Mouse (Mus musculus) intestine, postnatal 0 days (tissue): ENCODE measurements around the gene Hist2h2be. TPM values are rescaled to one million over a fixed set of nuclear protein-coding genes. Genes with fewer than 3 reads are reported as not detected.

ENCODE experiments used
- ATAC-seq: fragments of 200-750 bp; cut with Nextera tagmentation; 2 replicates; pipeline ENCODE4 v1.8.0; 2017; ENCODE audit warnings: mild to moderate bottlenecking, moderate TSS enrichment, moderate library complexity
- H3K27ac ChIP-seq: fragments of 300-500 bp; sonication (generic); 2 replicates; pipeline ENCODE4 v1.5.1; 2014; ENCODE audit warnings: mild to moderate bottlenecking, low read depth, low read length, moderate library complexity
- H3K27me3 ChIP-seq: fragments of 300-500 bp; sonication (generic); replicated peaks from 2 replicates; pipeline ENCODE4 v1.6.1; 2014; ENCODE audit warnings: low read length, mixed read lengths; ENCODE audit not compliant: control insufficient read depth, insufficient read depth
- H3K36me3 ChIP-seq: fragments of 300-500 bp; sonication (generic); 2 replicates; pipeline ENCODE4 v1.6.1; 2014; ENCODE audit warnings: mild to moderate bottlenecking, moderate library complexity; ENCODE audit not compliant: control insufficient read depth, insufficient read depth
- H3K4me1 ChIP-seq: fragments of 300-500 bp; sonication (generic); replicated peaks from 2 replicates; pipeline ENCODE4 v1.6.1; 2014; ENCODE audit warnings: antibody characterized with exemption, low read length, mixed read lengths; ENCODE audit not compliant: control insufficient read depth, insufficient read depth
- H3K4me2 ChIP-seq: fragments of 300-500 bp; sonication (generic); replicated peaks from 2 replicates; pipeline ENCODE4 v1.6.1; 2014; ENCODE audit warnings: low read depth, mild to moderate bottlenecking, moderate library complexity
- H3K4me3 ChIP-seq: fragments of 300-500 bp; sonication (generic); 2 replicates; pipeline ENCODE4 v1.5.1; 2014; ENCODE audit warnings: low read depth, low read length
- H3K9ac ChIP-seq: fragments of 300-500 bp; sonication (generic); 2 replicates; pipeline ENCODE4 v1.6.1; 2014; ENCODE audit warnings: mild to moderate bottlenecking, low read depth, low read length
- H3K9me3 ChIP-seq: fragments of 300-500 bp; sonication (generic); 2 replicates; pipeline ENCODE4 v1.6.1; 2016; ENCODE audit warnings: mixed run types; ENCODE audit not compliant: control insufficient read depth
- CTCF ChIP-seq: sonication (generic); IDR thresholded peaks from 2 replicates; pipeline ENCODE4 v1.5.1; 2016; ENCODE audit warnings: low read depth, mild to moderate bottlenecking, control low read depth, antibody characterized with exemption, moderate library complexity
- whole genome bisulfite sequencing: fragments of 180-500 bp; shearing (Covaris S2); extraction: QIAGEN DNeasy Blood & Tissue Kit; methylation state at CpG from one replicate; pipeline ENCODE4 v1.1.7; 2014; 5-methylcytosine and 5-hydroxymethylcytosine counted together
- polyA plus RNA-seq: library from polyadenylated mRNA; unstranded; fragments of >200 nt; fragmentation: Nextera tagmentation; extraction: Ambion mirVana; gene quantifications from 2 replicates; pipeline ENCODE4 v1.2.1, GENCODE M21; 2015

Gene Hist2h2be
- polyA plus RNA-seq, 1 experiment from 2014 or later = 2.2 TPM

DNA sequence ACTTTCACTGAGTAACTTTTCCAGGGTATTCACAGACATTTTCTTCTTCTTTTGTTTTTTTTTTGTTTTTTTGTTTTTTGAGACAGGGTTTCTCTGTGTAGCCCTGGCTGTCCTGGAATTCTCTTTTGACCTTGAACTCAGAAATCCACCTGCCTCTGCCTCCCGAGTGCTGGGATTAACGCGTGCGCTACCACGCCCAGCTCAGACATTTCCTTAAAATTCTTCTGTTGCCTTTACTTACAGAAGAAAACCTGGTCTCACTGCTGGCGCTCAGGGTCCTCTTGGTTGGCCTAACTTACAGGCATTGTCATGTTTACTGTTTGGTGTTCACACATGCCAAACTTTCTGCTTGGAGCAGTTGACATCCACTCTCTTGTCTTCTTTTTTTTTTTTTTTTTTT lies 45.7 kb upstream of the Hist2h2be start:
- 87% methylated on average over 6 of the region's 6 CpGs for WGBS
- Histone ChIP-seq H3K27ac (no peak overlapping the region), H3K4me3 (no peak overlapping the region), H3K27me3 (no peaks in the 10 kb centered on the region), H3K9me3 (no peaks in the 10 kb centered on the region), H3K36me3 (peaks cover 36% of the 10 kb centered on the region), H3K4me2 (no peak overlapping the region), H3K4me1 (peaks cover 6% of the 10 kb centered on the region; the same call in 1 of the 2 replicates), H3K9ac (no peak overlapping the region)
- TF ChIP-seq CTCF = no peak
- ATAC-seq = no peak

DNA sequence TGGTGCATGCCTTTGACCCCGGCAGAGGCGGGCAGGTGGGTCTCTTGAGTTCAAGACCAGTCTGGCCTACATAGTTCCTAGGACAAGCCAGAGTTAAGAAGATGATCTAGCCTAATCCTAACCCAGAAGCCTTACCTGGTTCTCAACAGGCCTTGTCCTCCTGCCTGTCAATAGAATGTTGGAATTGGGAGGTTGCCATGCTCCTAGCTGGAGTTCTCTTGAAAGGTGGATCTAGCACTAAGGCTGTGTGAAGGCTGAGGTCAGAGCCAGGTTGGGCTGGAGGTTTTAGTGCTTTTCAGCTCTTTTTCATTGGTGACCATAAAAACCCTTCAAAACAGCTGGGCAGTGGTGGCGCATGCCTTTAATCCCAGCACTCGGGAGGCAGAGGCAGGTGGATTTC lies 42.5 kb upstream of the Hist2h2be start:
- H3K4me2 ChIP-seq = no peak overlapping the region
- H3K4me3 ChIP-seq = no peak overlapping the region
- no peaks in the 10 kb centered on the region for H3K4me1 ChIP-seq
- TF ChIP-seq CTCF = no peak
- H3K27me3 ChIP-seq = no peaks in the 10 kb centered on the region
- no peak overlapping the region for H3K27ac ChIP-seq
- no peaks in the 10 kb centered on the region for H3K9me3 ChIP-seq
- peaks cover 31% of the 10 kb centered on the region for H3K36me3 ChIP-seq
- 89% methylated on average over 4 of the region's 4 CpGs for WGBS
- ATAC-seq = no peak
- no peak overlapping the region for H3K9ac ChIP-seq

DNA sequence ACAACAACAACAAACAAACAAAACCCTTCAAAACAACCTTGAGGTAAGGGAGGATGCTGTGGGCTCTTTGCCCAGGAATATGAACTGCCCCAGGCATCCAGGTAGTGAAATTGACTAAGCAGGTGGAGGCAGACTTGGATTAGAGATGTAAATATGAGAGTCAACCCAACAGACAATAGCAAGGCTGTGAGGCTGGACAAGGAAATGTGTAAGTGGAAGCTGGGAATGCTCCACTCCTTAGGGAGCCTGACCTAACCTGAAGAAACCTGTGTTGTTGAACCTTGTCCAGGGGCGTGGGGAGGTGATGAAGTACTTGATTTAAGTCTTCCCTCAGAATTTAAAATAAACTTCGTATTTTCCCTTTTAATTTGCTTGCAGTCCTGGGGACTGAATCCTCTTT lies 42.0 kb upstream of the Hist2h2be start:
- H3K27me3 ChIP-seq = no peaks in the 10 kb centered on the region
- no peaks in the 10 kb centered on the region for H3K4me1 ChIP-seq
- H3K27ac ChIP-seq = no peak overlapping the region
- no peak overlapping the region for H3K9ac ChIP-seq
- no peak overlapping the region for H3K4me2 ChIP-seq
- H3K4me3 ChIP-seq = no peak overlapping the region
- no peak for ATAC-seq
- peaks cover 30% of the 10 kb centered on the region for H3K36me3 ChIP-seq
- H3K9me3 ChIP-seq = no peaks in the 10 kb centered on the region
- 69% methylated on average over 2 of the region's 2 CpGs for WGBS
- no peak for TF ChIP-seq CTCF

DNA sequence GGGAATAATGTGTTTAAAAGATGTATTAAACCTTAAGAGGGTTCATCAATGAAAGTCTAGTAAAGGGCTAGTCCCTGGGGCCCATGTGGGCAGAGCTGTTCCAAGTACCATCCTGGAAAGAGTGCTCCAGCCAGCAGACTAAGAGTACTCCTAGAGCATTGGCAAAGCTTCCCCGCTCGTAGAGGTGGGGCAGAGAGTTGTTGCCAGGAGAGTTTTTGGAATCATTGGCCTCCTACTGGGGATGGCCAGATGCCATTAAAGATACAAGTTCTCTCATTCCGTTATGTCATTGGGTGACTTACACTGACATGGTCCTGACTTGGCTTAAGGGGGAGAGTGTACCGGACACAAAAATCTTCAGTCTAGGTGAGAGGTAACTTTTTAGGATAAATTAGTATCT lies 41.4 kb upstream of the Hist2h2be start:
- H3K27me3 ChIP-seq = no peaks in the 10 kb centered on the region
- H3K27ac ChIP-seq = no peak overlapping the region
- no peak for TF ChIP-seq CTCF
- H3K9me3 ChIP-seq = no peaks in the 10 kb centered on the region
- H3K36me3 ChIP-seq = peaks cover 26% of the 10 kb centered on the region
- ATAC-seq = no peak
- no peak overlapping the region for H3K9ac ChIP-seq
- H3K4me3 ChIP-seq = no peak overlapping the region
- no peak overlapping the region for H3K4me2 ChIP-seq
- WGBS = 71% methylated on average over 4 of the region's 4 CpGs
- no peaks in the 10 kb centered on the region for H3K4me1 ChIP-seq

DNA sequence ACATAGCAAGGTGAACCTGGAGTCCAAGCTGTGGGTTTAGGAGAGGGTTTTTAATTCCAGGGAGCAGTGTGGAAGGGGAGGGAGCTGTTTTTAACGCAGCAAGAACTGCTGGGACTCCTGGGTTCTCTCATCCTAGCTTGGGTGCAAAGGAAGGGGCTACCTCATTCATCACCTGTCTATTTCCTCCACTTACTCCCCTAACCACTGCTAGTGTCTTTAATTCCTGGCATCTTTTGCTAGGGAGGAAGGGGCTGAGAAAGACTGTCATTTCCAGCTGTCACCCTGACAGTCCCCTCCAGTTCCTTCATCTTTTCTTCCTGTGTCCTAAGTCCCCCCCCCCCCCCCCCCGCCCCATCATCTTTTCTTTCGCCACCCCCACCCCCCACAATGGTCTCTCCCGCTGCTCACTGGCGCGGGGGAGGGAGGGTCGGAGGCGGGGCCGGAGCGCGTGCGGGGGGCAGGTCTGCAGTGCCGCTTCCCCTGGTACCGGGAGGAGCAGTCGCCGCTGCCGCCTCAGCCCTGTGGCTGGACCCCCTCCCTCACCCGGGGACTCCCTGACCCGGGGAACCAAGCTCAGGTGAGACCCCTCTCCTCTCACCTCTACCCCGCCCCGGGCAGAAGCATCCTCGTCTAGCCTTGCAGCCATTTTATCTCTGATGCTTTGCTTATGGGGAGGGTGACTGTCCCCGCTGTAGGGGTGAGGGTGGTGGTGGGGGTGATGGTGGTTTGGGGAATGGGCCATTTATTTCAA lies 40.0 kb upstream of the Hist2h2be start, which contains the start of gene Sv2a:
TSS of gene Sv2a (plus strand) at position 425 of the 751 bp plus-strand sequence.
- H3K4me3 ChIP-seq = peak within 1 kb of the TSS; percentile 39
- 0 out of 2 replicates have a peak within 1 kb of the TSS, but pooled peaks have one; percentile 34 for H3K9ac ChIP-seq
- H3K36me3 ChIP-seq = peaks cover 16% of the 10 kb centered on the region; the same call in 1 of the 2 replicates
- H3K9me3 ChIP-seq = no peaks in the 10 kb centered on the region
- ATAC-seq = no peak
- H3K4me2 ChIP-seq = peak within 1 kb of the TSS; percentile 72
- no peak for TF ChIP-seq CTCF
- H3K4me1 ChIP-seq = no peaks in the 10 kb centered on the region
- no peaks in the 10 kb centered on the region for H3K27me3 ChIP-seq
- WGBS = 1% methylated on average over 16 of the region's 23 CpGs
- no peak within 1 kb of the TSS for H3K27ac ChIP-seq

DNA sequence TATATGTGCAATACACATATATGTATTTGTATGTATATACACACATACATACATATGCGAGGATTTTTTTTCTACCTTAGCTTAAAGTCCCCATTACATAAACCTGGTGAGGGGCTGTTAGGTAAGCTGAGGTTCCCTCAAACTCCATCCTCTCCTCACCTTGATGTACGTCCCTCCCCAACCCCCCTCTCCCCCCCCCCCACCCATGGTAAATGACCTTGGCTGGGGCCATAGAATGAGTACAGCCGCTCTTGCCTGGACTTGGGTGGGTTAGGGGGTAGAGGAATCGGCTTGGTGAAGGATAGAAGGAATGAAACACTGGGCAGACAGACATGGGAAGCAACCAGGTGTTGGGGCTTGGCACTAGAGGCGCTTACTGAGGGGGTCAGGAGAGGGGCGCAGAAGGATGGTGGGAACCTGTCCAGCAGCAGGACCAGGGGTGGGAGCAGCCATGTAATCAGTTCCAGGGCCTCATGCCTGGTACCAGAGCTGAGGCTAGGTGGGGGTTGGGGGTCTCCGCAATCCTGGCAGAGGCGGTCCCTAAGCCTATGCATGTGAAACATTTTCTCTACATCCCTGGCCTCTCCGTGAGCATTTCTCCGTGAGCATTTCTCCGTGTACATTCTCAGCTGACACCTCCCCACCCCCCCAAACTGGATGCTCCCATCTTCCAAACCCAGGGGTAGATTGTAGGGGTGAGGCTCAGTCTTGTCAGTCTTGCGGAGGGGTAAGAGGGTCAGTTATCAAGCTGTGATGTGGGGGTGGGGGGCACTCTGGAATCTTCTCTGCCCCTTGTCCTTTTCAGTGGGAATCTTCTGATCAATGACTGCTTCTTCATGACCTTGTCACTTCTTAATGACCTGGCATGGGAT lies 39.2 kb upstream of the Hist2h2be start:
- no peaks in the 10 kb centered on the region for H3K27me3 ChIP-seq
- TF ChIP-seq CTCF = no peak
- no peaks in the 10 kb centered on the region for H3K9me3 ChIP-seq
- H3K4me1 ChIP-seq = no peaks in the 10 kb centered on the region
- peak overlapping the region; percentile 39 for H3K4me3 ChIP-seq
- 0 out of 2 replicates have a peak overlapping the region, but pooled peaks have one; percentile 3 for H3K9ac ChIP-seq
- H3K27ac ChIP-seq = no peak overlapping the region
- peaks cover 8% of the 10 kb centered on the region; the same call in 1 of the 2 replicates for H3K36me3 ChIP-seq
- peak overlapping the region; percentile 72 for H3K4me2 ChIP-seq
- ATAC-seq = no peak
- 41% methylated on average over 12 of the region's 12 CpGs for WGBS
